Mouse (Mus musculus) thymus, adult 2 months (tissue): ENCODE measurements at regions not wholly inside any gene's neighbourhood (a gene's known extent, or its start where the extent isn't known, plus 50 kb on each side); places are given as distances from the start of the nearest gene placed in this dataset.

Experiments used
- DNase-seq: peaks from one replicate; pipeline ENCODE4 v3.0.0; 2021
- H3K27ac ChIP-seq: fragments of 200-500 bp; 2 replicates; pipeline ENCODE4 v1.5.1; 2012; ENCODE audit warnings: low read length, control low read depth; ENCODE audit not compliant: control insufficient read depth, insufficient read depth
- H3K27me3 ChIP-seq: fragments of 200-500 bp; 2 replicates; pipeline ENCODE4 v1.6.1; 2012; ENCODE audit warnings: mild to moderate bottlenecking, low read length, moderate library complexity, mixed read lengths; ENCODE audit not compliant: control insufficient read depth, insufficient read depth
- H3K36me3 ChIP-seq: fragments of 200-500 bp; 2 replicates; pipeline ENCODE4 v1.6.1; 2012; ENCODE audit warnings: mild to moderate bottlenecking, low read length, moderate library complexity; ENCODE audit not compliant: control insufficient read depth, insufficient read depth
- H3K4me1 ChIP-seq: fragments of 200-500 bp; replicated peaks from 2 replicates; pipeline ENCODE4 v1.6.1; 2012; ENCODE audit warnings: low read length; ENCODE audit not compliant: control insufficient read depth, insufficient read depth
- H3K4me3 ChIP-seq: fragments of 200-500 bp; 2 replicates; pipeline ENCODE4 v1.5.1; 2012; ENCODE audit warnings: mild to moderate bottlenecking, low read length, control low read depth, moderate library complexity; ENCODE audit not compliant: control insufficient read depth, insufficient read depth
- CTCF ChIP-seq: fragments of 200-500 bp; IDR thresholded peaks from 2 replicates; pipeline ENCODE4 v1.5.1; 2012; ENCODE audit warnings: mild to moderate bottlenecking, control low read depth, low read length, moderate library complexity, borderline replicate concordance; ENCODE audit not compliant: control insufficient read depth, poor library complexity, insufficient read depth; ENCODE audit errors: extremely low read depth
- POLR2A ChIP-seq: fragments of 200-500 bp; IDR thresholded peaks from 2 replicates; pipeline ENCODE4 v1.6.1; 2012; ENCODE audit warnings: mild to moderate bottlenecking, low read length, control low read depth, moderate library complexity; ENCODE audit not compliant: control insufficient read depth, poor library complexity, insufficient read depth; ENCODE audit errors: extremely low read depth
- WGBS: fragments of 180-500 bp; shearing (Covaris S2); methylation state at CpG from one replicate; pipeline ENCODE4 v1.1.7; 2018; 5-methylcytosine and 5-hydroxymethylcytosine counted together

- H3K27me3 ChIP-seq = no peaks in the 10 kb centered on the region
- 88% methylated on average over 6 of the region's 6 CpGs for WGBS
These were observed 126.3 kb downstream of the Tmem17 start for GRCm38 (mm10) chr11:22638171-22638570.

GRCm38 (mm10) chr11:22638700-22639099, 126.8 kb downstream of the Tmem17 start:
- no peaks in the 10 kb centered on the region for H3K4me1 ChIP-seq
- H3K4me3 ChIP-seq = no peak overlapping the region
- no peak overlapping the region for H3K27ac ChIP-seq
- DNase-seq = no peak
- 51% methylated on average over 2 of the region's 2 CpGs for WGBS
- no peaks in the 10 kb centered on the region for H3K27me3 ChIP-seq
- H3K36me3 ChIP-seq = no peaks in the 10 kb centered on the region
- TF ChIP-seq CTCF (no peak), POLR2A (no peak)

More at GRCm38 (mm10) chr11:22638171-22638570, 126.3 kb downstream of the Tmem17 start:
- H3K4me1 ChIP-seq = no peaks in the 10 kb centered on the region
- H3K4me3 ChIP-seq = no peak overlapping the region
- TF ChIP-seq POLR2A = no peak
- no peak for TF ChIP-seq CTCF
- H3K27ac ChIP-seq = no peak overlapping the region
- no peak for DNase-seq
- H3K36me3 ChIP-seq = no peaks in the 10 kb centered on the region

GRCm38 (mm10) chr11:22640371-22640990, 128.6 kb downstream of the Tmem17 start:
- no peaks in the 10 kb centered on the region for H3K36me3 ChIP-seq
- no peaks in the 10 kb centered on the region for H3K4me1 ChIP-seq
- no peaks in the 10 kb centered on the region for H3K27me3 ChIP-seq
- no peak overlapping the region for H3K27ac ChIP-seq
- DNase-seq = no peak
- WGBS = 75% methylated on average over 3 of the region's 3 CpGs
- TF ChIP-seq POLR2A = no peak
- TF ChIP-seq CTCF = no peak
- no peak overlapping the region for H3K4me3 ChIP-seq

- Histone ChIP-seq H3K27me3 (no peaks in the 10 kb centered on the region), H3K27ac (no peak overlapping the region), H3K4me1 (peaks cover 7% of the 10 kb centered on the region), H3K36me3 (no peaks in the 10 kb centered on the region), H3K4me3 (no peak overlapping the region)
- 100% methylated on average over 1 of the region's 1 CpGs for WGBS
- no peak for DNase-seq
- TF ChIP-seq CTCF = no peak
- no peak for TF ChIP-seq POLR2A
These were observed 129.6 kb downstream of the Tmem17 start for GRCm38 (mm10) chr11:22641450-22641849.

- TF ChIP-seq CTCF (no peak), POLR2A (no peak)
- 91% methylated on average over 3 of the region's 3 CpGs for WGBS
- H3K4me3 ChIP-seq = no peak overlapping the region
These were observed 132.2 kb downstream of the Tmem17 start for GRCm38 (mm10) chr11:22644010-22644625.

GRCm38 (mm10) chr11:22644877-22645276, 133.0 kb downstream of the Tmem17 start:
- no peak for DNase-seq
- 24% methylated on average over 1 of the region's 1 CpGs for WGBS

More at GRCm38 (mm10) chr11:22644010-22644625, 132.2 kb downstream of the Tmem17 start:
- Histone ChIP-seq H3K4me1 (peaks cover 14% of the 10 kb centered on the region), H3K27me3 (no peaks in the 10 kb centered on the region), H3K27ac (no peak overlapping the region), H3K36me3 (no peaks in the 10 kb centered on the region)
- no peak for DNase-seq

More at GRCm38 (mm10) chr11:22644877-22645276, 133.0 kb downstream of the Tmem17 start:
- Histone ChIP-seq H3K36me3 (no peaks in the 10 kb centered on the region), H3K4me3 (no peak overlapping the region), H3K27me3 (no peaks in the 10 kb centered on the region), H3K27ac (no peak overlapping the region), H3K4me1 (peaks cover 14% of the 10 kb centered on the region)
- TF ChIP-seq CTCF = no peak
- TF ChIP-seq POLR2A = no peak
